Mouse (Mus musculus): ENCODE measurements around the gene Stt3b. TPM values are rescaled to one million over a fixed set of nuclear protein-coding genes. Genes with fewer than 3 reads are reported as not detected.
A peak's percentile ranks its signal among the peaks of the same experiment; 100 is the strongest.

Gene Stt3b
- total RNA-seq, 1 experiment from 2014 or later, result 95.1 TPM

DNA sequence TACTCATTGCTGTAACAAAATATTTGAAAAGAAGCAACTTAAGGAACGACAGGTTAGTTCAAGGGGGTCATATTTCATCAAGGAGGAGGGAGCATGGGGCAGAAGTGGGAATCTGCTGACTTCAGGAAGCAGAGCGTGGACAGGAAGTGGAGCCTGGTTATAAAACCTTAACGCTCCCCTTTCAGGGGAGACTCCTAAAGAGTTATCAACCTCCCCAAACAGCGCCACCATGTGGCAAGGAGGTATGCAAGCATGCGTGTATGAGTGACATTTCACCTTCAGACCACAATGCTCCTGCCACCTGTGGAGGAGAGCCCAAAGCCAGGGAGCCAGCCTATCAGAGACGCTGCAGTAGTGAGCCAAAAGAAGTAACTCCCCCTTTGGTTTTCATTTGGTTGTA lies 10.8 kb upstream of the Stt3b start:
- ATAC-seq (ENCODE audit: extremely low read depth, insufficient number of reproducible peaks, low FRiP score, poor library complexity, severe bottlenecking), result no peak

DNA sequence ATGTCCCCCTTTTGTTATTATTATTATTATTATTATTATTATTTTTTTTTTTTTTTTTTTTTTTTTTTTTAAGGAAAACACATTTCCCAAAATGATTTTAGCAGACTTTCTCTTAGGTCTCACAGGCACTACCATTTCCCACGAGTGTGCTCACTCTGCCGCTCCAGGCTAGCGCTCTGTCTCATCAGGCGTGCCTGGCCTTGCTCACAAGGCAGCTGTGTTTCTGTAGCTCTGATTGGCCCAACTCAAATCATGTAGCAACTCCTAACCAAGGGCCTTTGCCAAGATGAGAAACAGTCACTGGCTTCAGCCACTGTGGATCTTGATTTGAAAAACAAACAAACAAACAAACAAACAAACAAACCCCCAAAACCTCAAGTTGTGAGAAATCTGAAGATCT lies 9.9 kb upstream of the Stt3b start:
- ATAC-seq (ENCODE audit: extremely low read depth, insufficient number of reproducible peaks, low FRiP score, poor library complexity, severe bottlenecking), result no peak

DNA sequence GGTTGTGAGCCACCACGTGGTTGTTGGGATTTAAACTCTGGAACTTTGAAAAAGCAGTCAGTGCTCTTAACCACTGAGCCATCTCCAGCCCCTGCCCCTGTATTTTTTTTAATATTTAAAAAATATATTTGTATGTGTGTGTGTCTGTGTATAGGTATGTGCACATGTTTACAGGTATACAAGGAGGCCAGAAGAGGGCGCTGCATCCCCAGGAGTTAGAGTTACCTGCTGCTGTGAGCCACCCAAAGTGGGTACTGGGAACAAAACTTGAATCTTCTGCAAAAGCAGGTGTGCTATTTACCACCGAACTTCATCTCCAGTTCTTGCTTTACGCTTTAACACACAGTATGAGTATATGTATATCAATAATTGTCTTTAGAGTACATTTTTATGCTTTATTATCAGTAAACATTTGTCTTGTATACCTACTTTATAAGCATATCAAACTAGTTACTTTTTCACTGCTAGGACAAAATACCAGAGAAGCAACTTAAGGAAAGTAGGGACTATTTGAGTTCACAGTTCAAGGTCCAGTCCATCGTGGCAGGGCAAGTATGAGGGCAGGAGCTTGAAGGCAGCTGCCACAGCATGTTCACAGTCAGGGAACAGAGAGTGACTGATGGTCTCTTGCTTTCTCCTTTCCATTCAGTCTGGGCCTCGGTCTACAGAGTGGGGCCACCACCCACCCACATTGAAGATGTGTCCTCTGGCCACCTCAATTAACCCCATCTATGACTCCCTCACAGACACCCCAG lies 8.6 kb upstream of the Stt3b start:
- ATAC-seq (ENCODE audit: extremely low read depth, insufficient number of reproducible peaks, low FRiP score, poor library complexity, severe bottlenecking), result no peak

DNA sequence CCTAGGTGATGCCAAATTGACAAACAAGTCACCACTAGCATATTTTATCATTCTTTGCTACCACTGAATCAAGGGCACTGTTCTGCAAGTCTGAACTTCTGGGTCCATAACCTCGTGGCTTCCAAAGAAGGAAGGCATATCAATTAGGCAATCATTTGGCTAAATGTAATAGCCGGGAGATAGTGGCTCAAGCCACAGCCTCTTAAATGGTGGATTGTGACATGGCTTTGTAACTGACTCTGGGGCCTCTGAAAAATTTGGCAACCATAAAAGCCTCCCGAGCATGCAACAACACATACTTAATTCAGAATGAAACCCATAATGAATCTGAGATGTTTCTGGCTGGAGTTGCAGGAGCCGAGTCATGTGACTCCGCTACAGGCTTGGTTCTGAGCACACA lies 6.8 kb upstream of the Stt3b start:
- no peak for ATAC-seq (ENCODE audit: extremely low read depth, insufficient number of reproducible peaks, low FRiP score, poor library complexity, severe bottlenecking)

DNA sequence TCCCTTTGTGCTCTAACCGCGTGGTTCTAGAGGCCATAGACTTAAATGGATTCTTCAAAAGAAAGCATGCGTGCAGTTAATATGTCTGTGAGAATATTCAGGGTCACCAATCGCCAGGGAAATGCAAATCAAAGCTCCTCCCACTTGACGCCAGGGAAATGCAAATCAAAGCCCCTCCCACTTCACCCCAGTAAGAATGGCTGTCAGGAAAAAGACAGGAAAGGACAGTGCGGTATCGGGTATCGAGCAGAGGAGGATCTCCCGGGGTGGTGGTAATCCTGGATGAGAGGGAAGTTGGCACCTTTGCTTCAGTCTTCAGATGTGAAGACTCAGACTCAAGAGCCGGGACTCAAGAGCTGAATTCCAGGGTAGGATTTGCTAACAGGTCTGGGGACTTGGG lies 4.3 kb upstream of the Stt3b start:
- no peak for ATAC-seq (ENCODE audit: extremely low read depth, insufficient number of reproducible peaks, low FRiP score, poor library complexity, severe bottlenecking)

DNA sequence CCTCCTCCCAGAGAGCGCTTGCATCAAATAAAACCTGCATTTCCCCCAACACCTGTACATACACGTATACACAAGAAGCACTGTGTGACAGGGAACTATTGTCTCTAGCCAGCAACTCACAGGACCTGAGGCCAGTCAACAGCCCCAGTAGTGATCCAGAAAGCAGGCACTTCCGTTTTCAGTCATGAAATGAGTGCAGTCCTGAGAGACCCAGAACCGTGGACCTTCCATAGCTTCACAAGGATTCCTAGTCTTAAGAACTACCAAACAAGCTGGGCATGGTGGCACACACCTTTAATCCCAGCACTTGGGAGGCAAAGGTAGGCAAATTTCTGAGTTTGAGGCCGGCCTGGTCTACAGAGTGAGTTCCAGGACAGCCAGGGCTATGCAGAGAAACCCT lies 3.6 kb upstream of the Stt3b start:
- ATAC-seq (ENCODE audit: extremely low read depth, insufficient number of reproducible peaks, low FRiP score, poor library complexity, severe bottlenecking), result no peak

DNA sequence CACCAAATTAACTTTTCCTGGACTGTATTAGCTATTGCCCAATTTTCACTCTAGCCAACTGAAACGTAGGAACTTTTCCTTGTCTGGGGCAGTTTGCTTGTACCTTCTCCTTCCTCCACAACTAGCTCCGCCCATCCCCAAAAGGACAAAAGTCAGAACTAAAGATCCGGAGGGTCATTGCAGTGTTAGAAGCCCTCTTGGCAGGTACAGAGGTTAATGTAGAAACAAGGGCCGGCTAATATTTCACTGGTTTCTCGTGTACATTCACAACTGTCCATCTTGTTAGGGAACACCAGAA lies 951 bp upstream of the Stt3b start:
- no peak for ATAC-seq (ENCODE audit: extremely low read depth, insufficient number of reproducible peaks, low FRiP score, poor library complexity, severe bottlenecking)

DNA sequence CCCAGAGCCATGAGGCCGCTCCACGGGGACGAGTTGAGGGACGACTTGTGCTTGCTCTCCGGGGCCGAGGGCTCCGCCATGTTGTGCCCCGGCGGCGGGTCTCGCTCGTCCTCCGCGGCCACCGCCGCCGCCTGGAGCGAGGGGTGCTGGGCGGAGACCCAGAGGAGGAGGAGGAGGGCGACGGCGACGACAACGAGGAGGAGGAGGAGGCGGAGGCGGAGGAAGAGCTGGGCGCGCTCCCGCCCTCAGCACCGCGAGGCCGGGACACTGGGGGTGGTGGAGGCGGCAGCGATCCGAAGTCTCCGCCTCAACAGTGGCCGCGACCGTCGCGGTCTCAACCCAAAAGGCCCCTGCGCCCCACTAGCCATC lies 260 bp downstream of the Stt3b start:
- peak; percentile 30 for ATAC-seq (ENCODE audit: extremely low read depth, insufficient number of reproducible peaks, low FRiP score, poor library complexity, severe bottlenecking)

DNA sequence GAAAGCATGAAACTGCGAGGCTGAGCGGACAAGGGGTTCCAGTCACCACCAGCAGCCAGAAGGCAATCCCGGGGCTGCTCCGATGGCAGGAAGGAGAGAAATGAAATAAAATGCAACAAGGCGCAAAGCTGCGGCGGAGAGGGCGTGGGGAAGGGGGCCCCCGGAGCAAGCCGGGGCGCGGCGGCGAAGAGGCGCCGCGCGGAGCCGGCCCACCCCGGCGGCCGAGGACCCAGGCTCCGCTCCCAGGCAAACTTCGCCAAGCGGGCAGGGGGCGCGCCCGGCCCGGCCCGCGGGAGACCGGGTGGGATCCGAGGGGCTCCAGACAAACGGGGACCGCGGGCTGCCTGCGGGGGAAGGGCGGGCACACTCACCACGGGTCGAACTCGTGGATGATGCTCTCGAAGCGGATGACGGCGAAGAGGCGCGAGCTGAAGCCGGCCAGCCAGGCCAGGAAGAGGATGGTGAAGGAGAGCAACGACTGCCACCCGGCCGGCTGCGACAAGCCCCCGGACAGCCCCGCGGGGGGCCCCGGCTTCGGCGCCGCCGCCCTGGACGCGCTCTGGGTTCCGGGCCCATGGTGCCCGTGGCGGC lies 745 bp downstream of the Stt3b start:
- no peak for ATAC-seq (ENCODE audit: extremely low read depth, insufficient number of reproducible peaks, low FRiP score, poor library complexity, severe bottlenecking)

DNA sequence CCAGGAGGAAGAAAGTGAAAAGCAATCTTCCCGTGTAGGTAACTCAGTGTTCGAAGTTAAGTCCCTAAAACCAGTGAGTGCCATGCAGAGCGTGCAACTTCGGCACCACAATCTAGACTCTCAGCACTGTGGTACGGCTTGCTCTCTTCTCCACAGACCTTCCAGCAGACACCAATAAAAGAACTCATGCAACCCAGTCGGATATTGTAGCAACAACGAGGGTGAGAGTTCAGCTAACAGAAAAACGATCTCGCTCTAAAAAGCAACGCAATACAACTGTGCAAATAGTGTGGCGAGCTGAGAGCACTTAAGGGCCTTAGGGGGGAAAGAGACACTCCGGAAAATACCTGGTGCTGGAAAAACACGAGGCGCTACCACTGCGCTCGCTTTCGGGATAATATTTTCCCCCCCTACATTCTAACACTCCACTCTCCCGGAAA lies 1.3 kb downstream of the Stt3b start:
- ATAC-seq (ENCODE audit: extremely low read depth, insufficient number of reproducible peaks, low FRiP score, poor library complexity, severe bottlenecking), result no peak

DNA sequence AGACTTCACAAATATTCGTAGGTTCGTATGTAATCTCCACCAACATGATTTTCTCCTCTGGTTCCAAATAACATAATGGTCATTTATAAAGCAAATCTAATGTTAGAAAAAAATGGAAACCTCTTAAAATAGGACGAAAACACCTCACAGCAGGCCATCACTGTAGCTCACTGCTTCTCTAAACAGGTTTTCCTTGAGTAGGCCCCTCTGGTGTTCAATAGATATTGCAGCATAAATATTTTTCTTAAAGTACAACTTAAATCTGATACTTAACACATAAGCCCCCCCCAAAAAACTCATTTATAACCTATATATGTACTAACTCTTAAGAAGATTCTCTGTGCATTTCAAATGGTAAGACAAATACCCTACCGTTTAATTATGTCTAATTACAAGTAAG lies 1.8 kb downstream of the Stt3b start:
- ATAC-seq (ENCODE audit: extremely low read depth, insufficient number of reproducible peaks, low FRiP score, poor library complexity, severe bottlenecking), result no peak

DNA sequence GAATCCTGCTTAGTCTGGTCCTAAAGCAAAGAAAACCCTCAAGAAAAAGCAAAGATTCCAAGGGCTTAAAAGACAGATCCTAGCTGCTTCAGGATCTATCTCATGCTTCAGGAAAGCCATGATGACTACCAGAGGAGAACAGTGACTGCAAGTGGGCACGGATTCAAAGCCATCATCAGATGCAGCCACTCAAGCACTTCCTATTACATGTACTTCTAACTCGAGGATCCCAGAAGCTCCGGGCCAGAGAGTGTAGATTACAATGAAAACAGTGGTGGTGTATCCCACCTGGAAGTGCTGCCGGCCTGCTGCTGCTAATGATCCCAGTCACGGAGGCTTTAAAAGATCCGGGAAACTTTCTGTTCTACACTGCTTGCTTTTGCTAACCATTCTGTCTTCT lies 4.0 kb downstream of the Stt3b start:
- no peak for ATAC-seq (ENCODE audit: extremely low read depth, insufficient number of reproducible peaks, low FRiP score, poor library complexity, severe bottlenecking)

DNA sequence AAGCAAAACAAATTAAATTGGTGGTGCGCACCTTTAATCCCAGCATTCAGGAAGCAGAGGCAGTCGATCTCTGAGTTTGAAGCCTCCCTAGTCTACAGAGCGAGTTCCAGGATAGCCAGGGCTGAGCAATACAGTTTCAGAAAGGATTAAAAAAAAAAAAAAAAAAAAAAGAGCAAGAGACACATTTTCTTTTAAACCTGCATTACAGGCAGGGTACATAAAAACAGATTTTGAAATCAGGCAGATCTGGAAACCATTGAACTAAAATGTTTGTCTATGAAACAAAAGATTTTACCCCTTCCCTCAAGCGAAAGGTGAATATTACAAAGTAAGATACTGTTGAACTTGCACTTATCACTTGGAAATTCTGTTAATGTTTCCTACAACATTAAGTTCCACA lies 6.1 kb downstream of the Stt3b start:
- ATAC-seq (ENCODE audit: extremely low read depth, insufficient number of reproducible peaks, low FRiP score, poor library complexity, severe bottlenecking), result no peak

DNA sequence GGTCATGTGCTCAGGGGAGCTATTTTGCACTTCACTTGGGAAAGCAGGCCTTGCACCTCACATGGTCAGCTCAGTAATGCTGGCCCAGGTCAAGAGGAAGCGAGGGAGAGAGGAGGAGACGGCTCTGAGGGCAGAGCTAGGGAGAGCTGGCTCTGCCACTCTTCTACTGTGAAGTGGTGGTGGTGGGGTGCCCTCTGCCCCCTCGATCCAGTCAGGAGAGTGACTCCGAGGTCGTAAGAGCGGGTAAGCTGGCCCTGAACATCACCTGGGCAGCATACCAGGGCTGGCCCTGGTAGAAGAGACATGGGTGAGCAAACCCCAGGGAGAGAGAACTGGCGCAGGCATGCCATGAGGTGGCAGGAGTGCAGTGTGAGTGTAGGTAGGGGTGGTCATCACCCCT lies 8.6 kb downstream of the Stt3b start:
- ATAC-seq (ENCODE audit: extremely low read depth, insufficient number of reproducible peaks, low FRiP score, poor library complexity, severe bottlenecking), result no peak; the same call in 1 of the 2 replicates

DNA sequence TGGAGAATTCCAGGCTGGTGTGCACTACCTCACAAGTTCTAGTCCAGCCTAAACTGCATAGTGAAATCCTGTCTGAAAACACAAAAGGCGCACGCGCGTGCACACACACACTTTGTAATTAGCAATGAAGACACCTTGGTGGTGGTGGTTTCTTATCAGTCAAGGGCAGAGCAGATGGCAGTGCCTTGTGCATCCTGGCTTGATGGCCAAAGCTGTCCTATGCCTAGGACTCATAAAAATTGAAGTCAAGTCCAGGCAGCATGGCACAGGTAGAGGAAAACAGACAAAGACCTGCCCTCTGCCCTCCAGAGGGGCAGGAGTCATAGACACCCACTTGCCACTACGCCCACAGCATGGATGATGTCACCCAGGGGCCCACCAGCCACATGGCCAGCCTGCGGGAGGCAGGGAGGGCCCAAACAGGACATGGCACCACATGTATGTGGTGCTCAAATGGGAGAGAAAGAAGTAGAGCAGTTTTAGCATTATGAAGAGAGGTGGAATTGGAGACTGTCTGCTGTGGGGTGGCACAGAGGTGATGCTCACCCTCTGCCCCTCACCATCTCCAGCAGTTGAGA lies 9.1 kb downstream of the Stt3b start:
- no peak for ATAC-seq (ENCODE audit: extremely low read depth, insufficient number of reproducible peaks, low FRiP score, poor library complexity, severe bottlenecking)

DNA sequence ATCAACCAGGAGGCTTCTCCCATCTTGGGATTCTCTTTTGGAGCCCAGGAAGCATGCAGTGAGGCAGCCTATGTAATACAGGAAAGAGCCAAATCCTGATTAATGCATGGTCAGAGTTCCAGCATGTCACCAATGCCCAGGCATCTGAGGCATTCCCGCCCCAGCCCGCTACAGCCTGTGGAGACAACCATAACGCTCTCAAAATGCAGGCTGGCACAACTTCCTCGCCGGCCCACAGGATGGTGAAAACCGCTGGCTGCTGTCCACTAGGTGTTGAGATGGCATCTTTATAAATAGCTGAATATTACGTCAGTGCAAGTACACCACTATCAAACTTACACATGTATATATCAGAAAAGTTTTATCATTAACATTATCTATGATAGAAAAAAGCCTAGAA lies 13.5 kb downstream of the Stt3b start:
- no peak for ATAC-seq (ENCODE audit: extremely low read depth, insufficient number of reproducible peaks, low FRiP score, poor library complexity, severe bottlenecking)

DNA sequence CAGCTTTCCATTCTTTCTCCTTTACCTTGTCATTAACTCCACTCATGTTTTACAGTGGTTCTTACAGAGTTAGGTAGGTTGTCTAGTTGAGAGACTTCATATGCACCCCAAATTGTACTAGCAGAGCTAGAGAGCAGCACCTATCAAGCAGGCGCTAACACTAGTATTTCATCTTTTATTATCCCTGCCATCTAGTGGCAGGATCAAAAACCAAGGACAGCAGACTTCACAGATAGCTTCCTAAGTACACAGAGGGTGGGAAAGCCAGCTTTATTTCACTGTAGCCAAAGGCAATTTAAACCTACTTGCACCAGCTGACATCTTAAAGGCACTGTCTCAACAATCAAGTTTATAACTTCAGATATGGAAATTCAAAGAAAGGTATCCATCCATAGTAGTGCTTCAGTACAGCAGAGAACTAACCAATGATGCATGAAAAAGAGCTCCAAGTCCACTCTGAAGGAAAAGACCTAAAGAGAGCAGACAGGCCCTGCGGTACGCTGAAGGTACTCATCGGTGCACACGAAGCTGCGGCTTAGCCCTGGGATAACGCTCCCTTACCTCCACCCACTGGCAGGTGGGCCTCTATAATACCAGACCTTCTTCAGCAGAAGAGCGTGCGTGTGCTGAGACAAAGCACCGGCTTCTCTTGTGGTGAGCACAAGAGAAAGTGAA lies 16.2 kb downstream of the Stt3b start:
- no peak for ATAC-seq (ENCODE audit: extremely low read depth, insufficient number of reproducible peaks, low FRiP score, poor library complexity, severe bottlenecking)

DNA sequence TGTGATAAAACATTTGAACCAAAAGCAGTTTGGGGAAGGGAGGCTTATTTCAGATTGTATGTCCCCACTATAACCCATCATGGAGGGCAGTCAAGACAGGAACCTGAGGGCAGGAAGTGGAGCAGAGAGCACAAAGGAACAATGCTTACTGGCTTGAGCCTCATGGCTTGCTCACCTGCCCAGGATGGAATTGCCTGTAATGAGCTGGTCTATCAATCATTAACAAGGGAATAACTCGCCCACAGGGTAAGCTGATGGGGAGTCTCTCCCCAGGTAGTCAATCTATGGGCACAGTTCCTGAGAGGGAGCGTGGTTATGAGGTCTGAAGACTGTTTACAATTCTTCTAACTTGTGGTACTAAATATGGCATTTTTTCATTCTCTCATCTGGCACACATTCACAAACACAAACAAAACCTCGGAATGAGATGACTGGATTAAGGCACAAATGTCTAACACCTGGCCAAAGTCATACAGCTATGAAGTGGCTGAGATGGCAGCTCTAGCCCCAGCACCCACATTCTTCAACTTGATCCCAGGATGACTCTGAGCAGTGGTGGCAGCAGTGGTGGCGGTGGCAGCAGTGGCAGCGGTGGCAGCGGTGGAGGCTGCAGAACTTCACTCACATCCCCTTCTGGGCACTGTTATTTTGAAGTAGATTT lies 22.3 kb downstream of the Stt3b start:
- no peak for ATAC-seq (ENCODE audit: extremely low read depth, insufficient number of reproducible peaks, low FRiP score, poor library complexity, severe bottlenecking)

DNA sequence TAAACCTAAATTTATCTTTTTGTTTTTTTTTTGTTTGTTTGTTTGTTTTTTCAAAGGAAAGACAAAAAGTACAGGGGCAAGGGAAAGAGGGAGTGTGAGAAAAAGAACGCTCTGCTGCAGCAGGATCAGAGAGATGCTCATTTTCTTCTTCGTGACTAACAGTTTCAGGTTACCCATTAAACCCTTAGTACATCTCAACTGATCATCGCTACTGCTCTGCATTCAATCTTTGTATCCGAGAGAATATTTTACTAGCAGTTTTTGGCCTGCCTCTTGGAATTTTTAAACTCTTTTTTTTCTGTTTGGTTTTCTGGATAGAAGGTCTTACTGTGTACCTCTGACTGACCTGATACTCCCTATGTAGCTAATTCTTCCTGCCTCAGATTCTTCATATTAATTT lies 25.8 kb downstream of the Stt3b start:
- no peak for ATAC-seq (ENCODE audit: extremely low read depth, insufficient number of reproducible peaks, low FRiP score, poor library complexity, severe bottlenecking)

DNA sequence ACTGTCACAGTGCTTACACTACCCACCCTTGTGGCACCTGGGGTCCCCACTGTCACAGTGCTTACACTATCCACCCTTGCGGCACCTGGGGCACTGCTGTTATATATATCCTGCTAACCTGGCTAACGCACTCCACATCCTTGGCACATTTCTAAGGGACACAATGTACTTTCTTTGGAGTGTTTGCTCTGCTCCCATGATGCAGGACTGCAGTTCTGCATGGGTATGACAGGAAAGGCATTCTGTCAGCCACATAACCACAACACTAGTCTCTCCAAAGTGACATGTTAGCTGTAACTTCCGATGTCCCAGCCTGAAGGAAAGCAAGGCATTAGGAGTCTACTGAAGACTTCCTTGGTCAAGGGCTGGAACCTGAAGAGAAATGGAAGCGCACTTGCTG lies 26.8 kb downstream of the Stt3b start:
- ATAC-seq (ENCODE audit: extremely low read depth, insufficient number of reproducible peaks, low FRiP score, poor library complexity, severe bottlenecking), result no peak
